Mouse (Mus musculus) embryo, embryonic 11 days (tissue): Measurements from ENCODE around the gene Tbc1d13.

Experiments
- DNase-seq: peaks from one replicate; pipeline ENCODE4 v3.0.0-alpha.2; 2015

The Tbc1d13 gene

GRCm38 (mm10) chr2:30182424-30182823 lies 48.9 kb downstream of the Tbc1d13 start:
- no peak for DNase-seq

GRCm38 (mm10) chr2:30183721-30184120 lies 50.2 kb downstream of the Tbc1d13 start:
- no peak for DNase-seq

GRCm38 (mm10) chr2:30185276-30185675 lies 51.7 kb downstream of the Tbc1d13 start:
- DNase-seq, result no peak

- no peak for DNase-seq
Measured at GRCm38 (mm10) chr2:30185681-30186080, 52.1 kb downstream of the Tbc1d13 start.

GRCm38 (mm10) chr2:30191790-30192580 lies 58.4 kb downstream of the Tbc1d13 start:
- no peak for DNase-seq

GRCm38 (mm10) chr2:30194656-30195055 lies 61.1 kb downstream of the Tbc1d13 start:
- DNase-seq, result no peak

- no peak for DNase-seq
Measured at GRCm38 (mm10) chr2:30198021-30198420, 64.5 kb downstream of the Tbc1d13 start.

GRCm38 (mm10) chr2:30199984-30200383 lies 66.4 kb downstream of the Tbc1d13 start:
- DNase-seq, result no peak

GRCm38 (mm10) chr2:30200388-30200925 lies 66.9 kb downstream of the Tbc1d13 start:
- no peak for DNase-seq
